Mouse (Mus musculus) stomach, embryonic 14.5 days (tissue): Measurements from ENCODE around the gene Asprv1. TPM values are rescaled to one million over a fixed set of nuclear protein-coding genes. Genes with fewer than 3 reads are reported as not detected.

ENCODE experiments used
- ATAC-seq: fragments of 200-750 bp; cut with Nextera tagmentation; 2 replicates; pipeline ENCODE4 v1.8.0; 2017; ENCODE audit warnings: low read depth, moderate TSS enrichment; ENCODE audit not compliant: insufficient number of reproducible peaks, insufficient read depth, low FRiP score
- H3K27ac ChIP-seq: fragments of 300-500 bp; sonication (generic); 2 replicates; pipeline ENCODE4 v1.5.1; 2014; ENCODE audit warnings: mild to moderate bottlenecking, low read length, moderate library complexity, mixed read lengths
- H3K27me3 ChIP-seq: fragments of 300-500 bp; sonication (generic); 2 replicates; pipeline ENCODE4 v1.6.1; 2014; ENCODE audit warnings: low read length, control low read depth, mixed read lengths; ENCODE audit not compliant: control insufficient read depth, insufficient read depth
- H3K36me3 ChIP-seq: fragments of 300-500 bp; sonication (generic); 2 replicates; pipeline ENCODE4 v1.6.1; 2014; ENCODE audit warnings: mild to moderate bottlenecking, control low read depth, low read length, moderate library complexity, mixed read lengths; ENCODE audit not compliant: control insufficient read depth, insufficient read depth
- H3K4me1 ChIP-seq: fragments of 300-500 bp; sonication (generic); 2 replicates; pipeline ENCODE4 v1.6.1; 2014; ENCODE audit warnings: low read length, control low read depth, mixed read lengths; ENCODE audit not compliant: control insufficient read depth, insufficient read depth
- H3K4me2 ChIP-seq: fragments of 300-500 bp; sonication (generic); replicated peaks from 2 replicates; pipeline ENCODE4 v1.6.1; 2014; ENCODE audit warnings: low read depth, low read length, control low read depth
- H3K4me3 ChIP-seq: fragments of 300-500 bp; sonication (generic); 2 replicates; pipeline ENCODE4 v1.5.1; 2014; ENCODE audit warnings: low read depth, low read length, control low read depth
- H3K9ac ChIP-seq: fragments of 300-500 bp; sonication (generic); replicated peaks from 2 replicates; pipeline ENCODE4 v1.6.1; 2014; ENCODE audit warnings: low read depth, mild to moderate bottlenecking, control low read depth, low read length, moderate library complexity, mixed read lengths
- H3K9me3 ChIP-seq: fragments of 300-500 bp; sonication (generic); 2 replicates; pipeline ENCODE4 v1.6.1; 2016; ENCODE audit warnings: low read depth, low read length, control low read depth; ENCODE audit not compliant: control insufficient read depth
- WGBS: fragments of 180-500 bp; shearing (Covaris S2); extraction: QIAGEN DNeasy Blood & Tissue Kit; methylation state at CpG from one replicate; pipeline ENCODE4 v1.1.7; 2014; 5-methylcytosine and 5-hydroxymethylcytosine counted together
- polyA plus RNA-seq: library from polyadenylated mRNA; unstranded; fragments of >200 nt; fragmentation: Nextera tagmentation; extraction: Ambion mirVana; gene quantifications from 2 replicates; pipeline ENCODE4 v1.2.1, GENCODE M21; 2014

Gene Asprv1
- polyA plus RNA-seq, 1 experiment from 2014 or later = 3.1 TPM

DNA sequence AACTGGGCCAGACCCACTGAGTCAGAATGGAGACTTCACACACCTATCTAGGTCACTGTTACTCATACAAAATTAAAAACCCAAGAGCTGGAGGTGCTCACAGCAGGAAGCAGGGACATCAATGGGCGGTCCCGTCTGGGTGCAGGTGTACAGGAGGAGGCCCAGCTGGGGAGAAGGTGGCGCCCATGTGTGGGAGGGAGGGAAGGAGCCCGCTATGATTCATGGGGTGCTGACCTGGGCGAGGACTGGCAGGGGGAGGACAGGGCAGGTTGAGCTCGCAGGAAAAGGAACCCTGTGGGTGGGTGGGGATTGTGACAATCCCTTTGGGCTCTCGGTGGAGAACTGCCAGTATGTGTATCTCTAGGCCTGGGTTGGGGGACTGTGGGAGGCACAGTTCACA, 22.7 kb upstream of the Asprv1 start:
- peak; percentile 83 for ATAC-seq
- 36% methylated on average over 7 of the region's 7 CpGs for WGBS
- no peak overlapping the region for H3K27ac ChIP-seq
- no peak overlapping the region for H3K4me3 ChIP-seq
- no peaks in the 10 kb centered on the region for H3K27me3 ChIP-seq
- no peaks in the 10 kb centered on the region for H3K9me3 ChIP-seq
- no peak overlapping the region for H3K4me2 ChIP-seq
- H3K4me1 ChIP-seq = peaks cover 2% of the 10 kb centered on the region
- no peak overlapping the region for H3K9ac ChIP-seq
- H3K36me3 ChIP-seq = no peaks in the 10 kb centered on the region

DNA sequence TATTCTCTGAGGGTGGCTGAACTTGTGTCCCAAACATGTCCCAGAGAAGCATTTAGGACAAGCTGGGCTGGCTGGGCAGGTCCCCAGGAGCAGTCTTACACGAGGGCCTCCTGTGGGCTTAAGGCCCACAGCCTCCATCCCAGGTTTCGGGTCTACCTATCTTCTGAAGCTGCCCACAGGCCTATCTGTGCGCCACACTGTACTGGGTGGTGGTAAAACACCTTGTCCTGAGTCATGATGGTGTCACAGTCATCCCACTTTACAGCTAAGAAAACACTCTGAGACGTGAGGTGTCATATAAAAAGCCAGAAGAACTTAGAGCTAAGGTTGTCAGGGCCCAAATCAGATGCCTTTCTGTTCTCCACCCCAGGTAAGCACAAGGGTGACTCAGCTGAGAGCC, 21.7 kb upstream of the Asprv1 start:
- Histone ChIP-seq H3K4me1 (no peaks in the 10 kb centered on the region), H3K9ac (no peak overlapping the region), H3K9me3 (no peaks in the 10 kb centered on the region), H3K27me3 (no peaks in the 10 kb centered on the region), H3K36me3 (no peaks in the 10 kb centered on the region), H3K4me2 (no peak overlapping the region), H3K4me3 (no peak overlapping the region), H3K27ac (no peak overlapping the region)
- no peak for ATAC-seq
- WGBS = 86% methylated on average over 4 of the region's 4 CpGs

DNA sequence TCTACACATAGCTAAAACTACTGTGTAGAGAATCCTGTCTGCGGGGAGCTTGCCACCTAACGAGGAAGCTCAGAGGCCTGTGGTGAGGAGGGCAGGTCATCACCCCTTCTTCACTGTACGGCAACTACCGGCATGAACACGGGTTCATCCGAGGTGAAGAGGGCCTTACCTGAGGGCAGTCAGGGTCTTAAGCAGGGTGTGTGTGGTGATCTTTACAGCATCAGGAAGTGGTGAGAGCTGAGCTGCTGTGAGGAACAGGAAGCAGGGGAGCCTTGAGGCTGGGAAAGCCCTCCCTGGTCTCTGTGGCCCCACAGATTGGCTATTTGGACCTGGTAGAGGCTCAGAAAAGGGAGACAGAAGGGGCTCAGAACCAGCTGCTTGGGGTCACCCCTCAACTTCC, 20.5 kb upstream of the Asprv1 start:
- ATAC-seq = no peak
- Histone ChIP-seq H3K9me3 (no peaks in the 10 kb centered on the region), H3K9ac (no peak overlapping the region), H3K4me1 (no peaks in the 10 kb centered on the region), H3K4me2 (no peak overlapping the region), H3K27me3 (no peaks in the 10 kb centered on the region), H3K4me3 (no peak overlapping the region), H3K36me3 (no peaks in the 10 kb centered on the region), H3K27ac (no peak overlapping the region)
- 79% methylated on average over 6 of the region's 6 CpGs for WGBS

DNA sequence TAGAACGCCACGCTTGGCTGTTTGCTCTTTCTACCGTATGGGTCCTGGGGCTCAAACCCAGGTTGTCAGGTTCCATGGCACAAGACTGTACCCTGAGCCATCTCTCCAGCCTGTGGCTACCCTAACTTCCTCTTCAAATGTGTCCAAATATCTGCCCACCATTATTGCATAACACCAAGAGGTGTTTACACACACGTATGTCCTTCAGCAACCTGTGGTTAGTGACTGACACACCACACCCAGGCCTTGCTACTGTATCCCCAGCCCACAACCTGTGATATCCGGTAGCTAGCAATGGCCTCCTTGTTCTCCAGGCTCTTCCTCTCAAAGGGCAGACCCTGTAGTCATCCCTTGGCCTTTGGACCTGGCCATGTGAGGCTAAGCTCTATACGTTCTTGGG, 18.7 kb upstream of the Asprv1 start:
- Histone ChIP-seq H3K4me2 (no peak overlapping the region), H3K27ac (no peak overlapping the region), H3K4me3 (no peak overlapping the region), H3K9me3 (no peaks in the 10 kb centered on the region), H3K4me1 (no peaks in the 10 kb centered on the region), H3K36me3 (no peaks in the 10 kb centered on the region), H3K9ac (no peak overlapping the region), H3K27me3 (no peaks in the 10 kb centered on the region)
- WGBS = 90% methylated on average over 6 of the region's 6 CpGs
- ATAC-seq = no peak

DNA sequence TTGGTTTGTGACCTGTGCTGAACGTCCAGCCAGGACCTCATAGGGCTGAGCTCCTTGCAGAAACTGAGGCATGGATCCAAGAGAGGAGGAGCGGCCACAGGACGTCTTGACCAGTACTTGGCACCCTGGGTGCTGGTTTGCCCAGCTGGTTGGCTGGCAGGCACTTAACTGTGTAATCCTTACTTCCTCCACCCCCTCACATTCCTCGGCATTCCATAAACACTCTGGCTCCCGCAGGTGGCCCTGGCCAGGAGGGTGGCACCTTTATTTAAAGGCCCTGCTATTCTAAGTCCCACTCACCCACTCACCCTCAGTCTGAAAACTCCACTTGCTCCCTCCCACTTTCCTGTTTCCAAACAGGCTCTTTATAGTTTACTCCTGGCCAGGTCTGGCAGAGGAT, 17.2 kb upstream of the Asprv1 start:
- 53% methylated on average over 5 of the region's 5 CpGs for WGBS
- Histone ChIP-seq H3K9ac (no peak overlapping the region), H3K27ac (no peak overlapping the region), H3K4me1 (no peaks in the 10 kb centered on the region), H3K4me2 (no peak overlapping the region), H3K4me3 (no peak overlapping the region), H3K27me3 (no peaks in the 10 kb centered on the region), H3K36me3 (no peaks in the 10 kb centered on the region), H3K9me3 (no peaks in the 10 kb centered on the region)
- no peak for ATAC-seq

DNA sequence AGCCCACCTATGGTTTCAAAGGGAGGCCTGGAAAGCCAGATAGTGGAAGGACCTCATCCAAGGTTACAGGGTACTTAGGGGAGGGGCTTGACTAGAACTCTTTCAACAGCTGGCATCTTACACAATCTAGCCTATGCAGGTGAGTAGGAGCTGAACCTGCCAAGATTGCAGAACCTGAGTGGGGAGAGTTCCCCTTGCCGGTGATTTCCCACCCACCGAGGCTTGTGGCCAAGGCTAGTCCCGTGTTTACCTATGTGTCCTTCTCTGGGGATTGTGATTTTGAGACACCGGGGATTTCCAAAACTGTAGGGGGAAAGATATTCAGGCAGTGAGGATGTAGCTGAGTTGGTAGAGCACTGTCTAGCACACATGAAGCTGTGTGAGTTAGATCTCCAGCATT, 12.7 kb upstream of the Asprv1 start:
- 82% methylated on average over 4 of the region's 4 CpGs for WGBS
- no peak overlapping the region for H3K4me2 ChIP-seq

DNA sequence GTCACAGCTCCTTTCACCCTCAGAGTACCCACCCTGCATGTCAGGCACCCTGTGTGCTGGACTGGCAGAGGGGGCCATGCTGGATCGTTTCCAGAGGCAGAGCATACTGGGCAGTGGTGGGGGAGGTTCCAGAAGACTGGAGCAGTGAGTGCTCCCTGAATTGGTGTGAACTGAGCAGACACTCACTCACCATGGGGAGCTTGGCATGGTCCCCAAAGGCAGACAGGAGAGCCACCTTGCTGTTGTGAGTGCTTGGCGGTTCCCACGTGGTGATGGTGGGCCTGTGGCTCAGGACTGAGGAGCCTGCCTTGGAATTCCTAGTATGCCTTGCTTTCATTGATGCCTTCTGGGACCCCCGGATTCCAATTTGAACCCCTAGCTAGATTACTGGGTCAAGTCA, 4.8 kb upstream of the Asprv1 start:
- no peak for ATAC-seq
- no peak overlapping the region for H3K4me2 ChIP-seq
- WGBS = 86% methylated on average over 4 of the region's 4 CpGs

More for the DNA sequence above, 12.7 kb upstream of the Asprv1 start:
- no peak for ATAC-seq
- Histone ChIP-seq H3K9me3 (no peaks in the 10 kb centered on the region), H3K27me3 (no peaks in the 10 kb centered on the region), H3K9ac (no peak overlapping the region), H3K27ac (no peak overlapping the region), H3K36me3 (no peaks in the 10 kb centered on the region), H3K4me1 (no peaks in the 10 kb centered on the region), H3K4me3 (no peak overlapping the region)

DNA sequence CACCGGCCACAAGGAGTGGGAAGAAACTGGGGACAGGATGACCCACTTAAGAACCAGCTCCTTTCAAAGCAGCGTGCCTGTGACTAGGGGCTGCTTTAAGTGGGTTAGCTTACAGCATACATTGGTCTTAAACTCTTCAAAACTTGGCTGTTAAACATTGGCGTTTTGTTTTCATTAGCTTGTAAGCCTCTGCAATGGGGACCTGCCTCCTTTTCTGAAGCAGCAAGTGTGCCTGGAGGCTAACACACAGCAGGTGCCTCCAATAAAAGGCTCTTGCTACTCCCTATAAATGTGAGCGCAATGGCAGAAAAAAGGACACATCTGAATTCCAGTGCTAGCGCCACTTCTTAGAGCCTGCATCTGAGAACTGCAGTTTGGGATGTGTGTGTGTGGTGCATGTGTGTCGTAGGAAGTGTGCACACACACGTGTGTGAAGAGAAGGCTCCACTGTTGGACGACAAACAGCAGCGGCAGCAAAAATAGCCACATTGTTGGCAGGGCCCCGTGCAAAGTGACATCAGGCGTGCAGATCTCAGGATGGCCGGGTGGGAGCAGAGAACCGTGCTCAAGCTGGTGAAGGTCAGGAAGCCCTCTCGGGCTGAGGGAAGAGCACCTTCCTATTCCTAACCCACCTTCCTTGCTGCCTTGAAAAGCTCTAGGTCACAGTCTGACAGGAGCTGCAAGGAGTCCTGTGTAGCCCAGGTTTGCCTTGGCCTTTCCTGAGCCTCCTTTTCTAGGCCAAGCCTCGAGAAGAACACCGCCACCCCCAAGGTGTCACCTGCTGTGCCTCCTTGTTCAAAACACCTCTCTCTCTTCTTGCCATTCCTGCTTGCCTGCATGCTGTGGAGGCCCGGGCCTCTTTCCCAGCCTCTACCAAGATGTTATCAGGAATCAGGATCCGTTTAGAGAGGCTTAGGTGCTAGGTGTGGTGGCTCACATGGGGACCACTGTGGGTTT, 3.6 kb upstream of the Asprv1 start:
- Histone ChIP-seq H3K27ac (no peak overlapping the region), H3K4me2 (no peak overlapping the region), H3K9ac (no peak overlapping the region), H3K4me3 (no peak overlapping the region), H3K36me3 (no peaks in the 10 kb centered on the region), H3K4me1 (no peaks in the 10 kb centered on the region), H3K9me3 (no peaks in the 10 kb centered on the region), H3K27me3 (no peaks in the 10 kb centered on the region)
- WGBS = 68% methylated on average over 18 of the region's 18 CpGs
- ATAC-seq = no peak

More for the DNA sequence above, 4.8 kb upstream of the Asprv1 start:
- Histone ChIP-seq H3K36me3 (no peaks in the 10 kb centered on the region), H3K27ac (no peak overlapping the region), H3K27me3 (no peaks in the 10 kb centered on the region), H3K9me3 (no peaks in the 10 kb centered on the region), H3K9ac (no peak overlapping the region), H3K4me3 (no peak overlapping the region), H3K4me1 (no peaks in the 10 kb centered on the region)

DNA sequence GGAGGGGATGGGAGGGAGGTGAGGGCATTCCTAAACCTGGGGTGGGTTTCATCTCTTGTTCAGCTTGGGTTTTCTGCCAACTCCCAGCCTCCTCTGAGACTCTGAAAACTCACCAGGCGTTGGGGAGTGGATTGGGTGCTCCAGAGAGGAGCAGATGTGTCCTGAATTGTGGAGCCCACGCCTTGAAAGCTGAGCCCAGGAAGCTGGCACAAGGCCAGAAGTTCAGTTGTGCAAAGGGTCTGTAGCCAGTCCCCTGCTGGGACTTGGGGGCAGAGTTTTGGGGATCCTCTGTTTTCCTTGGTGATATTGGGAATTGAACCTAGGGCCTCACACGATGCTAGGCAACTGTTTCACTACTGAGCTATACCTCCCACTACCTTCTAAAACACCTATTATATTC, 2.2 kb downstream of the Asprv1 start:
- WGBS = 78% methylated on average over 3 of the region's 3 CpGs
- Histone ChIP-seq H3K9me3 (no peaks in the 10 kb centered on the region), H3K36me3 (no peaks in the 10 kb centered on the region), H3K4me3 (no peak overlapping the region), H3K4me1 (no peaks in the 10 kb centered on the region), H3K27me3 (no peaks in the 10 kb centered on the region), H3K4me2 (no peak overlapping the region), H3K27ac (no peak overlapping the region), H3K9ac (no peak overlapping the region)
- no peak for ATAC-seq
